Mouse (Mus musculus) cerebellum, adult 9-11 months (tissue): ENCODE measurements around the gene Pard3.

Experiments used
- DNase-seq: peaks from one replicate; pipeline ENCODE4 v3.0.0; 2022

Gene Pard3

DNA sequence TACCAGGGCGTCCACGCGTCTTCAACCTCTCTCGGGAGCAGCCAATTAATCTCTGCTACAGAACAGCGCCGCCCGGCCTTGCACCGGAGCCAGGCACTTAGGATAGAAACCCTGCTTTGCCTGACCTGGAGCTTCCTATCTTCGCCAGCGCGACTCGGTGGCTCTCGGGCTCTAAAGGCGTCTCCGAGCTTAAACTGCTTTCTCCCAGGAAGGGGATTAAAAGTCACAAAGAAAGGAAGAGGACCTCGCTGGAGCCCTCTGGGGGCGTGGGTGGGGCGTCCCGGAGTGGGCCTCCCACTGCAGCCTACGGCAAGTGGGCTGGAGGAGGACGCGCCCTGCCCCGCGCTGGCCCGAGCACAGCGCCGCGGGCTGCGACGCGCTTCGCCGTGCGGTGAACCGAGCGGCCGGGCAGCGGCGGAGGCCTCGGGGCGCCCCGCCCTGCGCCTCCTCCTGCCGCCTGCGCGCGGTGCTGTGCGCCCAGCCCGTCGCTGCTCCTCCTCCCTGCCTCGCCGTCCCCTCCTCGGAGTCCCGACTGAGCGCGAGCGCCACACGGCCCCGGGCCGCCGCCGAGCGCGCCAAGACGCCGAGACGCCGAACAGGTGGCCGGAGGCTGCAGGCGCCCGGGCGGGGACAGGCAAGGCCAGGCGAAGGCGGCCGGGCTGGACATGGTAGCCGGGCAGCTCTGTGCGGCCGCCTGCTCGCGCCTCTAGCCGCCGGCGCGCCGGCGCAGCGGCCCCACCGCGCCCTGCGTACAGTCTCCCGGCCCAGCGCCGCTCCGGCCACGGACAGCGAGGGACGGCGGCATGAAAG lies at the start of gene Pard3:
TSS of gene Pard3 (plus strand) at position 343 of the 810 bp plus-strand sequence.
- DNase-seq, result peak; percentile 79

GRCm38 (mm10) chr8:127021830-127022229 lies 41.9 kb upstream of the Pard3 start:
- no peak for DNase-seq

GRCm38 (mm10) chr8:127025256-127025717 lies 38.4 kb upstream of the Pard3 start:
- DNase-seq, result no peak

- DNase-seq, result no peak
Observed at GRCm38 (mm10) chr8:127025775-127026174, 37.9 kb upstream of the Pard3 start.

- no peak for DNase-seq
Observed at GRCm38 (mm10) chr8:127031476-127031875, 32.2 kb upstream of the Pard3 start.

GRCm38 (mm10) chr8:127038928-127039327 lies 24.8 kb upstream of the Pard3 start:
- DNase-seq, result peak; percentile 14

DNA sequence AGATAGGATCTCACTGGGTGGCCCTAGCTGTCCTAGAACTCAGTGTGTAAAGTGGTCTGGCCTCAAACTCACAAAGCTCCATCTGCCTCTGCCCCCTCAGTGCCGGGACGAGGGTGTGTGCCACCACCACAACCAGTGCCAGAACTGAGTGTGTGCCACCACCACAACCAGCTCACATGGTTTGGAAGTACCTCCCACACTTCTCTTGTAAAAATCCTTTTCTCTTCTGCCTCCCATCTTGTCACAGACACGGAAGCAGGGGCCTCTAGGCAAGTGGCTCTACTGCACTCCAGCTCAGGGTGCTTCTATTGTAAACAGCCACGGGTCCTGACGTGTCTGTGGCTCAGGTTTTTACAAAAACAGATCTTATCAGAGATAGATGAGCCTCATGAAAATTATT lies 13.7 kb upstream of the Pard3 start:
- no peak for DNase-seq

- no peak for DNase-seq
Observed at GRCm38 (mm10) chr8:127052132-127052531, 11.6 kb upstream of the Pard3 start.

GRCm38 (mm10) chr8:127055081-127055480 lies 8.6 kb upstream of the Pard3 start:
- no peak for DNase-seq

- no peak for DNase-seq
Observed at GRCm38 (mm10) chr8:127058759-127059158, 4.9 kb upstream of the Pard3 start.

- no peak for DNase-seq
Observed at GRCm38 (mm10) chr8:127059826-127060225, 3.9 kb upstream of the Pard3 start.

- peak; percentile 28 for DNase-seq
Observed at GRCm38 (mm10) chr8:127064361-127065112, 844 bp downstream of the Pard3 start.

- no peak for DNase-seq
Observed at GRCm38 (mm10) chr8:127065113-127065473, 1.4 kb downstream of the Pard3 start.

GRCm38 (mm10) chr8:127065791-127066190 lies 2.1 kb downstream of the Pard3 start:
- DNase-seq, result no peak

DNA sequence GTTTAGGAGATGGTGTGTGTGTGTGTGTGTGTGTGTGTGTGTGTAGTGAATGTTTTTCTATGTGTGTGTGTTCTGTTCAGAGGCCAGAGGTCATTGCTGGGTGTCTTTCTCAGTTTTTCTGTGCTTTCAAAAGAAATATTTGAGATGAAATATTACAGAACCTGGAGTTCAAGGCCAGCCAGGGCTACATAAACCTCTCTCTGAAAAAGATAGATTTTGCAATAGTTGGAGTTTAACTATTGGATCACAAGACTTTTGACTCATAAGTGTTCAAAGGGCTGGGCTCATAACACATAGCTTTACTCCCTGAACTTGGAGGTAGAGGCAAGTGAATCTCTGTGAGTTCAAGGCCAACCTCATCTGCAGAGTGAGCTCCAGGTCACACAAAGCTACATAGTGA lies 2.8 kb downstream of the Pard3 start:
- DNase-seq, result no peak

- no peak for DNase-seq
Observed at GRCm38 (mm10) chr8:127068719-127069118, 5.0 kb downstream of the Pard3 start.

DNA sequence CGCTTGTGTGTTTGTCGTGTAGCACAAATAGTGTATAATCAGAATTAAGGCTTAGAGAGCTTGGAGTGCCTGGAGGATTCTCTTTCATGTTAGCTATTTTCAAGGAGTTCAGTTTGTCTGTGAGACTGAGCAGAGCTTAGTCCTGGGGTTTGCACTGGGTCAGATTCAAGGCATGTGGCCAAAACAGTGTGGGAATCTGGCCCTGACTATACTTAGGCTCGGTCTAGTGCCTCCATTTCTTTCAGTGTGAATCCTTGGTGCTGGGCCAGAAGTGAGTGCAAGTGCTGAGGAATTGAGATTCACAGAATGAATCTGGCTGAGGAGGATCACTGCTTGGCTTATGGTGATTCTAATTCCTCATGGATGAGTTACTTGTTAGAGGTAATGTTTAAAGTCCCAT lies 6.5 kb downstream of the Pard3 start:
- DNase-seq, result peak; percentile 56

- DNase-seq, result no peak
Observed at GRCm38 (mm10) chr8:127073052-127073618, 9.4 kb downstream of the Pard3 start.

DNA sequence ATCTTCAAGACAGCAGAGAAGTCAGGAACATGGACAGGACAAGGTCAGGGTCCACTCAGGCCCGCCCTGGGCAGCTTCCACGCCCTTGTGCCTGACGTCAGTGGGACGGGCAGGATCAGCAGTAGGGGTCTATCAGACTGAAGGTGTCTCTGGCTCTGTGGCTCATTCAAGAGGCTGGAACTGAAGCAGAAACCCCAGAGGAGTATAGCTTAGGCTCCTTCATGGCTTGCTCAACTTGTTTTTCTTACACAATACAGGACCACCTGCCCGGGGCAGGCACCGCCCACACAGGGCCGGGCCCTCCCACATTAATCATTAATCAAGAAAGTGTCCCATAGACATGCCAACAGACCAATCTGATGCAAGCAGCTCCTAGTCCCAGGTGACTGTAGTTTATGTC lies 12.8 kb downstream of the Pard3 start:
- DNase-seq, result no peak

DNA sequence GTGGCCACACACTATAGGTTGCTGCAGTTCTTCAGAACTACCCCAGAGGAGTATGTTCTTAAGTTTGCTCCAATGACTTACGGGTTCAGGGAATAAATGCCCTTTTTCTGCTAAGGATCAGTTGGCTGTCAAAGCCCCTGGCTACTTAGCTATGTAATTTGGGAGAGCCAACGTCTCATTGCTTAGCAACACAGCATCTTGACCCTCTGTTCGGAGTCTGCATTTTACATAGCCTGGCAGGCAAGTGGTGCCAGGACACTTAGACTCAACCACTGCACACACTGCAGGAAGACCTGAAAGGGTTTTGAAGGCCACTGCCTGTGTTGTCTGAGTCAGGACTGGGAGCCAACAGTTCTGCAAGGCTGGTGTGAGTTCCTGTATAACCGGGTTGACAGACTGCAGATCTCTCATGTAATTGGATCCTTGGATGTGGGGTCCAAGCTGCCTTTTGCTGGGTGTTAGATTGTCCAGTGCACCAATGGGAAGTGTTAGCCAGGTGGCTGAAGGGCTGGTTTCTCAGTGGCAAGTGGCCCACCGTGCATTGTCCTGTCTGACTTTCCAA lies 15.6 kb downstream of the Pard3 start:
- DNase-seq, result no peak

DNA sequence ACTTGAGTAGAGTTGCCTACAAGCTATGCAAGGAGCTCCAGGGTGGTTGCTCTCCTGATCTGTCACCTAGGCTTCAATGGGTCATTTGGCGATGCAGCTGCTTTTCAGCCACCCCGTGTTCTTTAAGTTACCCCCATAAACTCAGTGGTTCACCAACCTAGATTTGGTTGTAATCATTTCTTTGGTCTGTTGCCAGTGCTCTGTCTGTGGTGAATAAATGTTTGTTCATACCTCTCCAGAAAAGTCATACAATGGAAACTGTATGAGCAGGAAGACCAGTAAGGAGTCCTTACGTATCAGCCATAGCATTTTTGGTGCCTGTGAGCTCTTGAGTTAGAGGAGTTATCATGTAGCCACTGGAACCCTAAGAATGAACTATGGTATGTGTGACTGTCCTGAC lies 17.6 kb downstream of the Pard3 start:
- no peak for DNase-seq

- no peak for DNase-seq
Observed at GRCm38 (mm10) chr8:127082486-127082885, 18.8 kb downstream of the Pard3 start.

DNA sequence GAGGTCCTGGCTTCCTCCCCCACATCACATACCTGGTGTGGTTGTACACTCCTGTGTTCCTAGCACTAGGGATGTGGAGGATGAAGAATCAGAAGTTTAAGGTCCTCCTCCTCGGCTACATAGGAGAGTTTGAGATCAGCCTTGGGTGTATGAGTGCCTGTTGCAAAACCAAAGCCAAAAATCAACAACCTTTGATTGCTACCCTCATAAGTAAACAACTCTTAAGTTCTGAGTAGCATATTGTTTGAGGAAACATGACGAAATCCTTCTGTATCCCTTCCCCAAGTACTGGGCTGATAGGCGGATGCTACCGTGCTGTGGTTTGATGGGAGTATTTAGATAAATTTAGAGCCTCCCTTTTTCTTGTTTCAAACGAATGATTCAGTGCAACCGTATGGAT lies 20.9 kb downstream of the Pard3 start:
- DNase-seq, result no peak

GRCm38 (mm10) chr8:127087434-127087833 lies 23.7 kb downstream of the Pard3 start:
- DNase-seq, result no peak
